Mouse (Mus musculus) midbrain, embryonic 16.5 days (tissue): ENCODE results near the gene Psmd12. TPM values are rescaled to one million over a fixed set of nuclear protein-coding genes. Genes with fewer than 3 reads are reported as not detected.

Experiments
- ATAC-seq: fragments of 200-750 bp; cut with Nextera tagmentation; 2 replicates; pipeline ENCODE4 v1.8.0; 2017; ENCODE audit warnings: moderate TSS enrichment
- H3K27ac ChIP-seq: fragments of 300-500 bp; sonication (generic); 2 replicates; pipeline ENCODE4 v1.5.1; 2014; ENCODE audit warnings: mild to moderate bottlenecking, low read length, mixed read lengths
- H3K27me3 ChIP-seq: fragments of 300-500 bp; sonication (generic); 2 replicates; pipeline ENCODE4 v1.6.1; 2014; ENCODE audit warnings: low read depth, low read length, mixed read lengths; ENCODE audit not compliant: control insufficient read depth, insufficient read depth
- H3K36me3 ChIP-seq: fragments of 300-500 bp; sonication (generic); 2 replicates; pipeline ENCODE4 v1.6.1; 2014; ENCODE audit warnings: mild to moderate bottlenecking, low read length, moderate library complexity, mixed read lengths; ENCODE audit not compliant: control insufficient read depth, insufficient read depth
- H3K4me1 ChIP-seq: fragments of 300-500 bp; sonication (generic); 2 replicates; pipeline ENCODE4 v1.6.1; 2014; ENCODE audit warnings: mild to moderate bottlenecking, low read length, mixed read lengths; ENCODE audit not compliant: control insufficient read depth, insufficient read depth
- H3K4me2 ChIP-seq: fragments of 300-500 bp; sonication (generic); 2 replicates; pipeline ENCODE4 v1.6.1; 2014; ENCODE audit warnings: mild to moderate bottlenecking, low read length, mixed read lengths
- H3K4me3 ChIP-seq: fragments of 300-500 bp; sonication (generic); 2 replicates; pipeline ENCODE4 v1.5.1; 2014; ENCODE audit warnings: low read depth, mild to moderate bottlenecking, low read length, moderate library complexity, mixed read lengths
- H3K9ac ChIP-seq: fragments of 300-500 bp; sonication (generic); 2 replicates; pipeline ENCODE4 v1.6.1; 2014; ENCODE audit warnings: low read depth, low read length, mixed read lengths
- H3K9me3 ChIP-seq: fragments of 300-500 bp; sonication (generic); replicated peaks from 2 replicates; pipeline ENCODE4 v1.6.1; 2014; ENCODE audit warnings: mild to moderate bottlenecking, low read length, mixed read lengths; ENCODE audit not compliant: control insufficient read depth, poor library complexity, severe bottlenecking
- WGBS: fragments of 180-500 bp; shearing (Covaris S2); extraction: QIAGEN DNeasy Blood & Tissue Kit; methylation state at CpG from one replicate; pipeline ENCODE4 v1.1.7; 2014; 5-methylcytosine and 5-hydroxymethylcytosine counted together
- polyA plus RNA-seq: library from polyadenylated mRNA; unstranded; fragments of >200 nt; fragmentation: Nextera tagmentation; extraction: Ambion mirVana; gene quantifications from 2 replicates; pipeline ENCODE4 v1.2.1, GENCODE M21; 2015

Gene Psmd12
- 155 and 156 TPM in 2 replicates for polyA plus RNA-seq

GRCm38 (mm10) chr11:107479053-107479861, at the start of gene Psmd12:
TSS of gene Psmd12 (plus strand) at chr11:107479484.
- Histone ChIP-seq H3K4me1 (peaks cover 17% of the 10 kb centered on the region), H3K9ac (peak within 1 kb of the TSS; percentile 97), H3K4me3 (peak within 1 kb of the TSS; percentile 97), H3K27me3 (no peaks in the 10 kb centered on the region), H3K9me3 (no peaks in the 10 kb centered on the region), H3K27ac (peak within 1 kb of the TSS; percentile 82), H3K36me3 (no peaks in the 10 kb centered on the region), H3K4me2 (peak within 1 kb of the TSS; percentile 86)
- ATAC-seq, result peak; percentile 99
- under 1% methylated on average over 49 of the region's 51 CpGs for WGBS

GRCm38 (mm10) chr11:107431197-107431965, 47.9 kb upstream of the Psmd12 start:
- no peak overlapping the region for H3K9ac ChIP-seq
- H3K4me1 ChIP-seq, result peaks cover 6% of the 10 kb centered on the region; the same call in 1 of the 2 replicates
- WGBS, result 86% methylated on average over 7 of the region's 7 CpGs
- H3K36me3 ChIP-seq, result no peaks in the 10 kb centered on the region
- H3K4me3 ChIP-seq, result no peak overlapping the region
- H3K27me3 ChIP-seq, result no peaks in the 10 kb centered on the region
- H3K27ac ChIP-seq, result no peak overlapping the region
- H3K9me3 ChIP-seq, result no peaks in the 10 kb centered on the region
- H3K4me2 ChIP-seq, result no peak overlapping the region
- ATAC-seq, result no peak

GRCm38 (mm10) chr11:107435776-107436449, 43.4 kb upstream of the Psmd12 start:
- WGBS, result 97% methylated on average over 6 of the region's 6 CpGs
- no peak for ATAC-seq
- peaks cover 6% of the 10 kb centered on the region; the same call in 1 of the 2 replicates for H3K4me1 ChIP-seq

GRCm38 (mm10) chr11:107437723-107438122, 41.6 kb upstream of the Psmd12 start:
- ATAC-seq, result no peak
- H3K9ac ChIP-seq, result no peak overlapping the region
- no peaks in the 10 kb centered on the region for H3K9me3 ChIP-seq
- H3K4me1 ChIP-seq, result 0 out of 2 replicates have a peak, but pooled peaks cover 1% of the 10 kb centered on the region
- WGBS, result 67% methylated on average over 4 of the region's 4 CpGs
- no peak overlapping the region for H3K4me2 ChIP-seq
- no peak overlapping the region for H3K4me3 ChIP-seq
- no peaks in the 10 kb centered on the region for H3K27me3 ChIP-seq
- H3K36me3 ChIP-seq, result no peaks in the 10 kb centered on the region
- H3K27ac ChIP-seq, result no peak overlapping the region

More at GRCm38 (mm10) chr11:107435776-107436449, 43.4 kb upstream of the Psmd12 start:
- H3K4me2 ChIP-seq, result no peak overlapping the region
- no peak overlapping the region for H3K4me3 ChIP-seq
- H3K27ac ChIP-seq, result no peak overlapping the region
- H3K9me3 ChIP-seq, result no peaks in the 10 kb centered on the region
- H3K36me3 ChIP-seq, result no peaks in the 10 kb centered on the region
- no peak overlapping the region for H3K9ac ChIP-seq
- no peaks in the 10 kb centered on the region for H3K27me3 ChIP-seq

- Histone ChIP-seq H3K4me3 (no peak overlapping the region), H3K4me1 (no peaks in the 10 kb centered on the region), H3K9me3 (no peaks in the 10 kb centered on the region), H3K27ac (no peak overlapping the region), H3K9ac (no peak overlapping the region), H3K4me2 (no peak overlapping the region), H3K27me3 (no peaks in the 10 kb centered on the region), H3K36me3 (no peaks in the 10 kb centered on the region)
- 87% methylated on average over 3 of the region's 3 CpGs for WGBS
- ATAC-seq, result no peak
Measured at GRCm38 (mm10) chr11:107438140-107438539, 41.1 kb upstream of the Psmd12 start.

GRCm38 (mm10) chr11:107441050-107441449, 38.2 kb upstream of the Psmd12 start:
- WGBS, result 56% methylated on average over 3 of the region's 3 CpGs
- Histone ChIP-seq H3K27ac (no peak overlapping the region), H3K9ac (no peak overlapping the region), H3K4me1 (no peaks in the 10 kb centered on the region), H3K9me3 (no peaks in the 10 kb centered on the region), H3K36me3 (no peaks in the 10 kb centered on the region), H3K4me3 (no peak overlapping the region), H3K27me3 (no peaks in the 10 kb centered on the region), H3K4me2 (no peak overlapping the region)
- no peak for ATAC-seq

- 90% methylated on average over 11 of the region's 12 CpGs for WGBS
Measured at GRCm38 (mm10) chr11:107443121-107444095, 35.9 kb upstream of the Psmd12 start.

GRCm38 (mm10) chr11:107445683-107446082, 33.6 kb upstream of the Psmd12 start:
- Histone ChIP-seq H3K4me3 (no peak overlapping the region), H3K9me3 (no peaks in the 10 kb centered on the region), H3K27me3 (no peaks in the 10 kb centered on the region), H3K9ac (no peak overlapping the region), H3K36me3 (no peaks in the 10 kb centered on the region), H3K4me2 (no peak overlapping the region), H3K4me1 (no peaks in the 10 kb centered on the region), H3K27ac (no peak overlapping the region)
- ATAC-seq, result no peak
- WGBS, result 94% methylated on average over 3 of the region's 3 CpGs

More at GRCm38 (mm10) chr11:107443121-107444095, 35.9 kb upstream of the Psmd12 start:
- Histone ChIP-seq H3K4me3 (no peak overlapping the region), H3K9ac (no peak overlapping the region), H3K27me3 (no peaks in the 10 kb centered on the region), H3K36me3 (no peaks in the 10 kb centered on the region), H3K27ac (no peak overlapping the region), H3K4me2 (no peak overlapping the region), H3K4me1 (no peaks in the 10 kb centered on the region), H3K9me3 (no peaks in the 10 kb centered on the region)
- ATAC-seq, result no peak
